Mouse (Mus musculus) lung, postnatal 0 days (tissue): ENCODE measurements at regions not wholly inside any gene's neighbourhood (a gene's known extent, or its start where the extent isn't known, plus 50 kb on each side); places are given as distances from the start of the nearest gene placed in this dataset.
A peak's percentile ranks its signal among the peaks of the same experiment; 100 is the strongest.

Source experiments
- CTCF ChIP-seq: IDR thresholded peaks from 2 replicates; pipeline ENCODE4 v1.5.1; 2016; ENCODE audit warnings: antibody characterized with exemption, mild to moderate bottlenecking
- EP300 ChIP-seq: IDR thresholded peaks from 2 replicates; pipeline ENCODE4 v1.6.1; 2016; ENCODE audit warnings: antibody characterized with exemption, mild to moderate bottlenecking, control low read depth

- TF ChIP-seq CTCF = no peak
- peak; percentile 68 for TF ChIP-seq EP300
Observed at GRCm38 (mm10) chr19:36236576-36237345, 111.3 kb upstream of the Pcgf5 start.
